Mouse (Mus musculus) mammary gland, adult 2 months (tissue): ENCODE results near the gene Miip. TPM values are rescaled to one million over a fixed set of nuclear protein-coding genes. Genes with fewer than 3 reads are reported as not detected.

Experiments
- polyA plus RNA-seq: library from polyadenylated mRNA; depleted of rRNA; stranded (reverse); fragments of >200 nt; gene quantifications from 2 replicates; pipeline ENCODE4 v1.2.3, GENCODE M21; 2012; ENCODE audit warnings: low replicate concordance; rRNA removed

Miip gene
- 57.2 and 81.0 TPM in 2 replicates for polyA plus RNA-seq

DNA sequence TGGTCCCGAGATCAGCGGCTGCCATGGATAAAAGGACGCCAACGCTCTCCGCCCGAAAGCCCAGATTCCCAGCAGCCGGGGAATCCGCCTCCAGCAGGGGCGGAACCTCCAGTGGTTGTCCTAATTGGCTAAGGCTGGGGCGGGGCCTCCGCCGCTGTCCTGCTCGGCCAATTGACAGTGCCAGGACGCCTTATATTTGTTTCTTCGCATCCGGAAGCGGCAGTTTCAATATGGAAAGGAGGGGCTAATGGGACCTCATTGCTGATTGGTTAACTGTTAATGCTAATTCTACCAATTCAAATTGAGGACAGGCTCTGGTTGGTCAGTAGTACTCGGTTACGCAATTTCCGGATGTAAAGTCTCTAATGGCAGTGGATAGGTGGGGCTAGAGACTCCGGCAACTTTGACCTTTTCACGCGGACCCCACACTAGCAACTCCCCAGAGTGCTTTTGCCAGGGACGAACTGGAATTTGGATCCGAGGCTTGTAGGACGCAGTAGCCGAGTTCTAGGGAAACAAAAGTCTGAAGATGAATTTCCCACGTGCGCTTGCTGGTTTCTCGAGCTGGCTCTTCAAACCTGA is at the start of gene Miip, which contains the start of gene Fv1:
TSS of gene Miip (minus strand) at position 367 of the 582 bp plus-strand sequence.
TSS of gene Fv1 (plus strand) at position 530 of the 582 bp plus-strand sequence.

DNA sequence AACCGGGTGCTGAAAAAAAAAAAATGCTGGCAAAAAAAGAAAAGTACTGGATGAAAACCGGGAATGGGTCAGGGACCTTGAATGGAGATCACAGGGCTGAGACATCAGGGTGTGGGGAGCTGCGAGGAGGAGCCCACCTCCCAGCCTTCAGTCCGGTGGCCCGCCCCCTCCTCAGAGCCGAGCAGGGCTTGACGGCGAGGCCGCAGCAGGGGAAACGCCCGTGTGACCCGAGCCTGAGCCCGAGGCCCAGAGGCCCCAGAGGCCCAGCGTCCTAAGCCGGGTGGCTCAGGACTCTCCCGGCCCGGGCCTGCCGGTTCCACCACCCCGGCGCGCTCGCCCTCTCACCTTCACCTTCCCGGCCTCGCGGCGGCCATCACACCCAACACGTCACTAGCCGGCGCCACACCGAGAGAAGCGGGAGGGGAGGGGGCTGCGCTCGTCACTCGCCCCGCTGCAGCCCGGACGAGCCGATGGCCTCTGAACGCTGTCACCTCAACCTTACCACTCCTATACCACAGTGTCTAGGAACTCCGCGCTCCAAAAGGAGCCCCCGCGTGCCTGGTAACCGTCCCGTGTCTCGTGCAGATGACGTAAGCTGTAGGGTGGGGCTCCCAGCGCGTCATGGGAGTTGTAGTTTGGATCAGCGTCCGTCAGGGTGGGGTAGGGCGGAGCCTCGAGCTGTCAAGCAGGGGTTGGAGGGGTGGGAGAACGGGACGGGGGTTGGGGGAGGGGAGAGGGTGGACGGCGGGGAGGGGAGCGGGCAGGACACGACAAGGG is 35.9 kb upstream of the Miip start, which contains the start of gene Mfn2:
TSS of gene Mfn2 (minus strand) at position 392 of the 777 bp plus-strand sequence.

DNA sequence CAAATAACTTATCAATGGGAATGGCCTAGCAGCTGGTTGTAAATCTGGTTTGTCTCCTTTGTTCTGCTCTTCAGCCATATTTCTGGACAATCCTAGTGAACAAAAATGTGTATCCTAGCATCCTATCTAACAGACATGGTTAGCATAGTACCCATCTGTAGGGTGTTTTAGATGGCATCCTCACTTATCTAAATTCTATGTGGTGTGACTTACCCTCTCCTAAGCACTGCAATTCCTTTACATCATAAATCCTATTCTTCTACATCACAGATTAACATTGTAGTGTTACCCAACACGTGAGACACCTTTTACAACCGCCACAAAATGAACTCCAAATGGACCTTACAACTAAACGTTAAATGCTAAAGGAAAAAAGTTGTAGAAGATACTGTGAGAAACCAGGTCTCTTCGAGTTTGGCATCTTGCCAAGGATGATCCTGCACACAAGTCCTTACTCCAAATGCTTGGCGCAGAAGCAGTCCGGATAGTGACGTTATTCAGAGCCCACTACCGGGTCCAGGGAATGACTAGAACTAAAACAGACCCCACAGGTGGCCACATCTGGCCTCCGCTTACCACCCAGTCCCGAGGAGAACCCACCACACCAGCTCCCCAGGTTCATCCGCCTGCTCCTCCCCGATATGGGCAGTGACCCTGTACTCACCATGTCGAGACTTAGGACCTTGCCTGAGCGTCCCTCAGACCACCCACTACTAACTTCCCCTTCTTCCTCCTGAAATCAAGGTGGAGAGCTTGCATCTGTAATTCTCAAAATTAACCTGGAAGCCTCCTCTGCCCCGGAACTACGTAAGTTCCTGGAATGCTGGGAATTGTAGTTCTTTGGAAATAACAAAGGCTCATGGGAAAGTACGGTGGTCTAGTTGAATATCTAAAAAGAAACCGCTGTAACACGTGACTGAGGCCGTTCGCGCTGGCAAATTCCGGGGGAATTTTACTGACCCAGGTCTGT is 20.7 kb downstream of the Miip start, which contains the start of gene Zfp933:
TSS of gene Zfp933 (minus strand) at position 753 of the 970 bp plus-strand sequence.

Other genes with a start within 250 kb of the Miip start
- 0.07 and 0.98 TPM in 2 replicates for gene Zfp979, start 226.3 kb downstream of the Miip start, polyA plus RNA-seq
- gene Zfp534, start 166.3 kb downstream of the Miip start, polyA plus RNA-seq = not detected in 2 replicates
- 0.22 and 0.78 TPM in 2 replicates for gene Zfp984, start 59.0 kb downstream of the Miip start, polyA plus RNA-seq
- 0.39 and 1.1 TPM in 2 replicates for gene Zfp933, start 20.4 kb downstream of the Miip start, polyA plus RNA-seq
- gene Fv1, start 163 bp upstream of the Miip start, polyA plus RNA-seq = 1.2 and 1.8 TPM in 2 replicates
- gene Mfn2, start 35.9 kb upstream of the Miip start, polyA plus RNA-seq = 74.2 and 141 TPM in 2 replicates
- gene Plod1, start 68.0 kb upstream of the Miip start, polyA plus RNA-seq = 60.1 and 68.0 TPM in 2 replicates
- gene 2510039O18Rik, start 72.1 kb upstream of the Miip start, polyA plus RNA-seq = 63.6 and 123 TPM in 2 replicates
- not detected in 2 replicates for gene Nppb, start 117.0 kb upstream of the Miip start, polyA plus RNA-seq
- 0.19 TPM in 1 of 2 replicates, not detected in the other for gene Nppa, start 131.9 kb upstream of the Miip start, polyA plus RNA-seq
- gene Clcn6, start 170.0 kb upstream of the Miip start, polyA plus RNA-seq = 13.0 and 18.4 TPM in 2 replicates
- 34.8 and 35.4 TPM in 2 replicates for gene Mthfr, start 170.3 kb upstream of the Miip start, polyA plus RNA-seq
- gene Agtrap, start 219.2 kb upstream of the Miip start, polyA plus RNA-seq = 36.2 and 43.3 TPM in 2 replicates